Mouse (Mus musculus) ES-Bruce4 (cell line): Measurements from ENCODE around the gene Gfra1.

Experiments
- CTCF ChIP-seq: IDR thresholded peaks from one replicate; pipeline ENCODE4 v1.8.1; 2011; ENCODE audit warnings: low read depth, low read length
- EP300 ChIP-seq: IDR thresholded peaks from 2 replicates; pipeline ENCODE4 v1.6.1; 2011; ENCODE audit warnings: low read depth, low read length; ENCODE audit not compliant: insufficient read depth
- POLR2A ChIP-seq: IDR thresholded peaks from one replicate; pipeline ENCODE4 v1.8.1; 2011; ENCODE audit warnings: low read length; ENCODE audit not compliant: insufficient read depth

DNA sequence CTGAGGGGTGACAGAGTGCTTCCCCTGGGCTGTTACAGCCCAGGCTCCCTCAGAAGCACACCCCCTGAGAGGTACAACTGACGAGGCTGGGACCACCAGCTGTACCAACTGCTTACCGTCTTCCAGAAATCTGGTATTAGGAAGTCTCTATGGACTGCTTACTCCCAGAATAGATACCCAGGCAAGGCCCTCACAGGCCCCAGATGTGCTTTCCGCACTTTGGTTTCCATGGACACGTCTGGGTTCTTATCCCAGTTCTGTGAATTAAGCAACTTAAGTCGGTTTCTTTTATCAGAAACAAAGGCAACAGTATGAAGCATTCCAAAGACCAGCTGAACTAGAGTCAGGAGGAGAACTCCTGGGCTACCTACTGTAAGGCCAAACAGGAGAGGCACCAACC, 126.4 kb downstream of the Gfra1 start:
- TF ChIP-seq CTCF, result no peak
- no peak for TF ChIP-seq POLR2A
- TF ChIP-seq EP300, result no peak
